Mouse (Mus musculus): ENCODE measurements around the gene 1190007I07Rik.
"Not testable (repeated sequence)": the region's sequence is repeated elsewhere in the genome, so short reads cannot be mapped to it uniquely, and the experiment has no call there.

DNA sequence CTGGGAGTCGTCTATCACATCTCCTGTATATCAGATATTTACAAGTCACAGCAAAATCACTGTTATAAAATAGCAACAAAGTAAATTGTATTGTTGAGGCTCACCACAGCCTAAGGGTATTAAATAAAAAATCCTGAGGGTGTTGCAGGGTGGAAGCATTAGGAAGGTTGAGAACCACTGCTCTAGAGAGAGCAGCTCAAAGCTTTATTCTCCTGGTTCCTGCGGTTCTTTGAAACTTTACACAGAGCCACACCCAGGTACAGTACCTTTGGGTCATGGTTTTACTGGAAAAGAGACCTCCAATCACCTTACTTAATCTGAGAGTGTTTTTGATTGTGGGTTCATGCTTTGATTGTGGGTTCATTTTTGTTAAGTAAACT is 515 bp upstream of the 1190007I07Rik start:
- not testable (repeated sequence) for TF ChIP-seq TCF3 (IDR thresholded peaks at IDR 0.05; ENCODE audit: insufficient read length, low read depth); REST (IDR thresholded peaks at IDR 0.05; ENCODE audit: insufficient read depth, insufficient read length); USF1 (IDR thresholded peaks at IDR 0.05; ENCODE audit: low read depth)

Data from myocyte (in vitro differentiated cells).